Mouse (Mus musculus) right cerebral cortex, postnatal 10 days (tissue): ENCODE measurements at regions not wholly inside any gene's neighbourhood (a gene's known extent, or its start where the extent isn't known, plus 50 kb on each side); places are given as distances from the start of the nearest gene placed in this dataset.

Experiments
- DNase-seq, 2 experiments: peaks; one replicate each; pipeline ENCODE4 v3.0.0; 2021; ENCODE audit warnings: low spot score in 2 of 2

DNA sequence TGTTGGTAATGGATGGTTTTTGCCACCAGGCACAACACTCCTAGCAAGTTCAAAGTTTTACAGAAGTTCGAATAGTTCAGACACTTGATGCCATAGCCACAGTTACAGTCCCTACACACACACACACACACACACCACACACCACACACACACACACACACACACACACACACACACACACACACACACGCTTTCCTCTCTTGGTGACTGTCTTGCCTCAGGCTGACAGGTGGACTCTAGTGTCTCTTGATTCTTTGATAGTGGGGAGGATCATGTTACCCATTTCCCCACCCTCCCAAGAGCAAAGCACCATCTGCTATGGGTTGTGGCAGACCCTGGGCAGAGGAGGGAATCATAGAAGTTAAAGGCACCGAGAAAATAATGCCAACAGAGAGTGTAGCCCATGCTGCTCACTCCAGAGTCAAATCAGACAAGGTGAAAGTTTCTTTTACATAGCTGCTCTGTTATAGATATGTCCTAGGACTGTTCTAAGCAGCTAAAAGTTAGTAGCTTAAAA is 75.9 kb downstream of the Klhl25 start:
- DNase-seq: no peak

- peak; percentile 42 to 47 for DNase-seq
Measured at GRCm38 (mm10) chr7:75927537-75927936, 79.4 kb downstream of the Klhl25 start.

DNA sequence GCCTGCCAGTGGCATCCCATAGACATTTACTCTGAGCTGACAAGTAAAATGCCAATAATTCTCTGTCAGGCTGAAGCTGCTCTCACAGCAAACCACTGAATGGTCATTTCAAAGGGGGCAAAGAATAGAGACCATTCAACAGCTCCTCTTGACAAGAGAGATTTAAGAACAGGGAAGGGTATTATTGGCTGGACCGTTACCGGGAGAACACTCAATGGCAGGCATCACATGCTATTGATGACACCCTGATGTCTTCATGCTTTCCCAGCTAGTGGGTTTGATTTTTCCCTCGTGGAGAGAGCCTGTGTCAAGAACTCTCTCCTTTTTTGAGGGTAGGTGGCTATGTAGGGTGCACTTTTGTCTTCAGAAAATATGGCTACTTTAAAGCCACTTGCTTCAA is 95.7 kb downstream of the Klhl25 start:
- no peak for DNase-seq

DNA sequence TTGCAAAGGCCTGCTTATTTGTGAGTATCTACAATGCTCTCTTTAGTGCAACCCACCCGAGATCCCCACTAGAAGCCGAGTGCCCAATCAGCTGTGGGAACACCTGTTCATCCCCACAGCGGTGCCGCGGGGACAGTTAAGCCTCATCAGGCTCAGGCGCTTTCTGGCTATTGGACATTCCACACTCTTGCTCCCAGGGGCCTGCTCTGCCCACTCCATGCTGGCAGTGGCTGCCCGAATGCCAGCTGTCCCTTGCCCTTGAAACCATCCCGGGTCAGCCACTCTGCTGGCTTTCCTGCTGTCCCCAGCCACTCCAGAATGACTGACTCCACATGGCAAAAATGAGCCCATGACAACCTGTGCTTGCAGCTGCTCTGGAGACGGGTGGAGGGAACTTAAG is 107.6 kb downstream of the Klhl25 start:
- no peak for DNase-seq

GRCm38 (mm10) chr7:75957366-75957765 is 109.3 kb downstream of the Klhl25 start:
- DNase-seq: no peak

- DNase-seq: no peak
Measured at GRCm38 (mm10) chr7:75959903-75960620, 112.0 kb downstream of the Klhl25 start.

DNA sequence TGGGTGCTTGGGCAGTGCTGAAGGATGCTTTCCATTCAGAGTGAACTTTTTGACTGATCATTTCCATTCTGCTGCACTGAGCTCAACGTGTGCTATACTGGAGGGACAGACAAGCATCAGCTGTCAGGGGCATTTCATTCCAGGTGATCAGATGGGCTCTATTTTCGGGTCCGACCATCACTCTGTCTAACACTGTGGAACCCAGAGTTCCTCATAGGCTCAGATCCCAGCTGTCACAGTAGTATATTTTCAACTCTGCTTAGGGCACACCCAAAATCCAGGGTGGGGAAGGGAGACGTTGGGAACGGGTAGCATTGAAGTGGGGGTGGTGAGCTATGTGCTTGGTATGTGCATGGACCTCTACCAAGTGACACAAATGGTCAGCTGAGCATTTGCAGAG is 120.1 kb downstream of the Klhl25 start:
- DNase-seq: peak in 1 of 2 experiments; percentile 8

- DNase-seq: peak in 1 of 2 experiments; percentile 22
Measured at GRCm38 (mm10) chr7:75970914-75971313, 122.8 kb downstream of the Klhl25 start.

GRCm38 (mm10) chr7:75971706-75972105 is 123.6 kb downstream of the Klhl25 start:
- peak in 1 of 2 experiments; percentile 3 for DNase-seq

- DNase-seq: no peak
Measured at GRCm38 (mm10) chr7:75981560-75981959, 133.4 kb downstream of the Klhl25 start.

DNA sequence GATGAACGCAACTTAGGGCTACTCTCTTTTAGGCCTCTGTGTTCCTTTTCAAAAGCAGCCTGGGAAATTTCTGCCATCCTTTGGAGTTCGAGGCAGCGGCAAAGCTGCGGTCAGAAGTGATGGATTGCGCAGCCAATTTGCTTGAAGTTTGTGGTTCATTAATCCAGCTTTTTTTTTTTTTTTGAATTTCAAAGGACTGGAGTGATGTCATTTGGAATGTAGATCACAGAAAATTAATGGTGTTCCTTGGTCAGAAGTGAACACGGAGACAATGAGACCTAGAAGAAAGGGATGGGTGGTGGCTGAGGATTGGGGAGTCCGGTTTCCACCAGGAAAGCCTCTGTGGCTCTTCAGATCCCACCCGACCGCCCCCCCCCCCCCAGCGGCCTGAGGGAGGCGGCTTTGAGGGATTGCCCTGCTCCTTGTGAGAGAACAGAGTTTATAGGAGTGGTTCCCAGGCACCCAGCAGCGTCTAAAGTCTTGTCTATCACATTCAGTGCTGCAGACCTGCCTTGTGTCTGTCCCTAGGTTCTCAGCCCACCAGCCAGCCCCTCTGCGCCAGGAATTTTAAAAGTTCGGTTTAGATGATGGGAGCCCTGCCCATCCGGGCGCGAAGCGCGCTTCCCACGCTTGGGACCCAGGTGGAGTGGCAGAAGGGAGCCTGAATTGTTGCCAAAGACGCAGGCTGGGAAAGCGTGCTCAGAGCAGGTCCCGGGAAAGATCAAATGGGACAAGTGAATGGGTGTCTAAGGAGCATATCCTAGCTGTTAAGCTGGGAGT is 135.1 kb downstream of the Klhl25 start:
- peak; percentile 74 to 79 for DNase-seq

- DNase-seq: no peak
Measured at GRCm38 (mm10) chr7:75983809-75984171, 135.7 kb downstream of the Klhl25 start.

DNA sequence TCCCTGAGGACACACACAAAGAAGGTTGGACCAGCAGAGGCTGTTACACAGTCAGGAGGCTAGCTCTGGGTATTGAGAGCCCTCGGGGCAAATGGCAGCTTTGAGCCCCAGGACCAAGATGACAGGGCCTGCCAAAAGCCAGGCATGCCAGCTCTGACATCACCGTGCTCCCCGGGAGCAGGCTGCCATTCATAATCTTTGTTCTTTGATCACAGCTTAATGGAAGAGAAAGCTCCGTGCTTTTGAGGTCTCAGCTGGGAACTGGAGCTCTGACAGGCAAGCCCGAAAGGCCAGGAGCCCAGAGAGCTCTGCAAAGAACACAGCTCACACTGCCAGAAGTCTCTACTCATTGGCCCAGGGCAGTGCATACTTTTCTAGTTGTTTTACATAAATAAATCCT is 150.7 kb downstream of the Klhl25 start:
- peak; percentile 63 to 64 for DNase-seq

DNA sequence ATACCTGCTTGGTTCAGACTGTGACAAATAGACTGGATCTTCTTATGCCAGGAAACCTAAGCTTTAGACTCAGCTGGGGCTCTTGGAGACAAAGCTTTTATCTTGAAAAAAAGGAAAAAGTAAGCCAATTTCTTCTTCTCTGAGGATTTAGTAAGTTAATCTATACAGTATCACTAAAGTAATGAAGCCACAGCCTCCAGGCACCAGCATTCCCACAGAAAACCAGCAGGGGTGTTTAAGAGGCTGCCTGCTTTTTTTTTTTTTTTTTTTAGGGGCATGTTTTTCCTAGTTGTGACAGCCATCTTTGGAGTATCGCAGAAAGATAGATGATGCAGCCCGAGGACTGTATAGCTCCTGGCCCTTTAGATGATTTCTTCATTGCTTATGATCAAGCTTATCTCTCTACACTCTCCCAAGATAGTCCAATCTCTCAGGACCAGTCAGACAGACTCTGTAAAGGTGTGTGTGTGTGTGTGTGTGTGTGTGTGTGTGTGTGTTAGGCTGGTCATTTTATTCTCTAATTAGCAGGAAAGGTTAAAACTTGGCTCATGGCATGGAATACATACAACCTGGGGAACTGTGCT is 151.3 kb downstream of the Klhl25 start:
- no peak for DNase-seq

DNA sequence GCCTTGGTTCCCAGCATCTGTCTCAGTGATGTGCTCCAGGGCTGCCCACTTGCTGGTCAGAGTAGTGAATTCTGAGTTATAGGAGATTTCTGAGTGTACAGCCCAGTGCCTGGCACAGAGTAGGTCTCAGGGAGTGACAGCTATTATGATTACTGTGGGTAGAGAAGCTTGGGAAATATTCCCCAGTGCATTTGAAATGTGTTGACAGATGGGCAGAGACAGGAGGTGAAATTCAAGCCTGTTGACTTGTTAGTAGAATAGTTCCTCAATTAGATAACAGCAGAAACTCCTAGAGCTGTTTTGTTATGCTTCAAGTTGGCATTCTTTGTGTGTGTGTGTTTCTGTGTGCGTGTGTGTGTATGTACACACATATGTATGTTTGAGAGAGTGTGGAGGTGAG is 152.9 kb downstream of the Klhl25 start:
- no peak for DNase-seq

DNA sequence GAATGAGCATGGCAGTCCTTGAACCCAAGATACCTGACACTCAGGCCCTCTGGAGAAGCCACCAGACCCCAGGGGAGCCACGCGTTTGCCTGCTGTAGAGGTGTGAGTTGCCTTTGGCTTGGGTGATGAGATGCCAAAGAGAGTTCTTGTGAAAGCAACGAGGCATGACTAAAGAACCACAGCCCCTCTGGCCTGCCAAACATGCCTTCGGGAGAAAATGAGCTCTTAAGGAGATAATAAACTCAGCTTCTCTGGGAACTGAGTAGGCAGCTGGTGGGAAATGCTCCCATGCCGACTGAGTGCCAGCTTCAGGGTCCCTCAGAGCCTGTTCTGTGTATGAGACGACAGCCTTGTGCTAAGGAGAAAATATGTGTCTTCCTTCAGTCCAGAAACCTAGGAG is 160.1 kb downstream of the Klhl25 start:
- peak; percentile 36 to 39 for DNase-seq

GRCm38 (mm10) chr7:76047743-76048142 is 181.9 kb upstream of the Agbl1 start:
- DNase-seq: no peak

GRCm38 (mm10) chr7:76049342-76049741 is 180.3 kb upstream of the Agbl1 start:
- no peak for DNase-seq

- DNase-seq: peak; percentile 34 to 60
Measured at GRCm38 (mm10) chr7:76053843-76054242, 175.8 kb upstream of the Agbl1 start.

DNA sequence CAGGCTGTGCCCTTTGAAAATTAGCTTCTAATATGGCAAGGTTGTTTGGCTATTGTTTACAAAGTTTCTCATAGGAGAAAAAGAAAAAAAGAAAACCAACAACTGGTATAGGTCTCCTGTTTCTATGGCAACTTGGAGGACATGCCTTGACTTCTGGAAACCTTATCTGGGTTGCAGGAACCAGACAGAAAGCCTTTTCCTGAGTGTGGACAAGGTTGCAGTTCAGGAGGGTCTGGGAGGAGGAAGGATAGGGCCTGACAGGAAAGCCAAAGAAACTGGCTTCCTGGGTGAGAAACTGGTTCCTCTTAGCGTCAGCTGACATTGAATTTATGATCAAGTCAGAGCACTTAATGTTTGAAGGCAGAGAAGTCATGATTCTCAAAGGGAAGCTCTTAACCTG is 130.5 kb upstream of the Agbl1 start:
- no peak for DNase-seq

DNA sequence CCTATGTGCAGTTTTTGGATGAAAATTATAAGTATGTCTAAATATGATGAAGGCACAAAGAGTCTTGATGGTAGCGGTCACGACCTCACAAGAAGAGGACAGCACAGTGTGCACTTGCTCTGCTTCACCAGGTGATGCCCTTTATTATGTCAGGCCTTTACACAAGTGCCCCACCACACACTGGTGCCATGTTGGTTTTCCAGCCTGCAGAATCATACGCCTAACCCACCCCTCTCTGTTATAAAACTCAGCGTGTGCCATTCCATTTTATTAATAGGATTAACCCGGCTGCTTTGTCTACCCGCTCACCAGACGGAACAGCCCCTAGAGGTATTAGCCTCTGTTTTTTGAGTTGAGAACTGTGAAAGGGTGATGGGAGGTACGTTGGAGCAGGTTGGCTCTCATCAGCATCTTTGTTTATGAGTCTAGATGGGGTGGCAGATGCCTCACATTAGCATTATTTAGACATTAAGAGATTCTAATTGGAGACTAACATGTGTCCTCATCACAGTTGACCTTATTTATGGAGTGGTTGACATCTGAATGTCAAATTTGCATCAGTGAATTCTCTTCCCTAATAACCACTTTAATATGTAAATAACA is 108.3 kb upstream of the Agbl1 start:
- no peak for DNase-seq

- peak; percentile 39 to 43 for DNase-seq
Measured at GRCm38 (mm10) chr7:76127641-76128111, 102.0 kb upstream of the Agbl1 start.
